Mouse (Mus musculus): ENCODE results near the gene Bbs1. TPM values are rescaled to one million over a fixed set of nuclear protein-coding genes. Genes with fewer than 3 reads are reported as not detected.

Gene Bbs1
- polyA plus RNA-seq, 1 experiment, result not detected

GRCm38 (mm10) chr19:4849800-4850199, 56.6 kb downstream of the Bbs1 start:
- TF ChIP-seq POLR2A (IDR thresholded peaks at IDR 0.05; ENCODE audit: insufficient read depth, low read depth, low read length) (no peak), CTCF (IDR thresholded peaks at IDR 0.05; ENCODE audit: insufficient read depth, low read depth, low read length) (no peak)

GRCm38 (mm10) chr19:4847490-4847889, 58.9 kb downstream of the Bbs1 start:
- WGBS, result 31% methylated on average over 7 of the region's 7 CpGs
- H3K4me1 ChIP-seq (ENCODE audit: control insufficient read depth, insufficient read depth, low read length), result no peaks in the 10 kb centered on the region
- TF ChIP-seq CTCF (IDR thresholded peaks at IDR 0.05; ENCODE audit: insufficient read depth, low read depth, low read length), result no peak
- no peak for TF ChIP-seq POLR2A (IDR thresholded peaks at IDR 0.05; ENCODE audit: insufficient read depth, low read depth, low read length)
- H3K27ac ChIP-seq (ENCODE audit: insufficient read depth, low read depth, low read length), result no peak overlapping the region
- H3K4me3 ChIP-seq (ENCODE audit: insufficient read depth, low read depth, low read length), result no peak overlapping the region

More at GRCm38 (mm10) chr19:4849800-4850199, 56.6 kb downstream of the Bbs1 start:
- H3K4me1 ChIP-seq (ENCODE audit: control insufficient read depth, insufficient read depth, low read length), result no peaks in the 10 kb centered on the region
- WGBS, result 63% methylated on average over 4 of the region's 4 CpGs
- H3K27ac ChIP-seq (ENCODE audit: insufficient read depth, low read depth, low read length), result no peak overlapping the region
- no peak overlapping the region for H3K4me3 ChIP-seq (ENCODE audit: insufficient read depth, low read depth, low read length)

- TF ChIP-seq POLR2A (IDR thresholded peaks at IDR 0.05; ENCODE audit: insufficient read depth, low read depth, low read length) (no peak), CTCF (IDR thresholded peaks at IDR 0.05; ENCODE audit: insufficient read depth, low read depth, low read length) (no peak)
- 84% methylated on average over 2 of the region's 2 CpGs for WGBS
- H3K4me1 ChIP-seq (ENCODE audit: control insufficient read depth, insufficient read depth, low read length), result no peaks in the 10 kb centered on the region
- H3K4me3 ChIP-seq (ENCODE audit: insufficient read depth, low read depth, low read length), result no peak overlapping the region
- H3K27ac ChIP-seq (ENCODE audit: insufficient read depth, low read depth, low read length), result no peak overlapping the region
These were observed 60.6 kb downstream of the Bbs1 start for GRCm38 (mm10) chr19:4845846-4846245.

- peaks cover 6% of the 10 kb centered on the region; the same call in 1 of the 2 replicates for H3K4me1 ChIP-seq (ENCODE audit: control insufficient read depth, insufficient read depth, low read length)
- 74% methylated on average over 2 of the region's 2 CpGs for WGBS
- TF ChIP-seq CTCF (IDR thresholded peaks at IDR 0.05; ENCODE audit: insufficient read depth, low read depth, low read length), result no peak
- TF ChIP-seq POLR2A (IDR thresholded peaks at IDR 0.05; ENCODE audit: insufficient read depth, low read depth, low read length), result no peak
These were observed 63.8 kb downstream of the Bbs1 start for GRCm38 (mm10) chr19:4842611-4843010.

GRCm38 (mm10) chr19:4840848-4841247, 65.6 kb downstream of the Bbs1 start:
- no peak overlapping the region for H3K4me3 ChIP-seq (ENCODE audit: insufficient read depth, low read depth, low read length)
- 83% methylated on average over 9 of the region's 9 CpGs for WGBS
- H3K4me1 ChIP-seq (ENCODE audit: control insufficient read depth, insufficient read depth, low read length), result peaks cover 6% of the 10 kb centered on the region; the same call in 1 of the 2 replicates
- H3K27ac ChIP-seq (ENCODE audit: insufficient read depth, low read depth, low read length), result no peak overlapping the region
- no peak for TF ChIP-seq CTCF (IDR thresholded peaks at IDR 0.05; ENCODE audit: insufficient read depth, low read depth, low read length)
- TF ChIP-seq POLR2A (IDR thresholded peaks at IDR 0.05; ENCODE audit: insufficient read depth, low read depth, low read length), result no peak

More at GRCm38 (mm10) chr19:4842611-4843010, 63.8 kb downstream of the Bbs1 start:
- no peak overlapping the region for H3K27ac ChIP-seq (ENCODE audit: insufficient read depth, low read depth, low read length)
- no peak overlapping the region for H3K4me3 ChIP-seq (ENCODE audit: insufficient read depth, low read depth, low read length)

GRCm38 (mm10) chr19:4839149-4839548, 67.3 kb downstream of the Bbs1 start, which contains the start of the genes Ccs and Ccdc87:
TSS of gene Ccs (minus strand) at chr19:4839332.
TSS of gene Ccdc87 (plus strand) at chr19:4839366.
- under 1% methylated on average over 25 of the region's 25 CpGs for WGBS
- Histone ChIP-seq H3K4me1 (ENCODE audit: control insufficient read depth, insufficient read depth, low read length) (peaks cover 6% of the 10 kb centered on the region; the same call in 1 of the 2 replicates), H3K4me3 (ENCODE audit: insufficient read depth, low read depth, low read length) (peak within 1 kb of the TSS; percentile 60), H3K27ac (ENCODE audit: insufficient read depth, low read depth, low read length) (0 out of 2 replicates have a peak within 1 kb of the TSS, but pooled peaks have one; percentile 8)
- no peak for TF ChIP-seq POLR2A (IDR thresholded peaks at IDR 0.05; ENCODE audit: insufficient read depth, low read depth, low read length)

GRCm38 (mm10) chr19:4838526-4839140, 67.8 kb downstream of the Bbs1 start:
- 0 out of 2 replicates have a peak overlapping the region, but pooled peaks have one; percentile 8 for H3K27ac ChIP-seq (ENCODE audit: insufficient read depth, low read depth, low read length)
- WGBS, result 18% methylated on average over 10 of the region's 10 CpGs

GRCm38 (mm10) chr19:4837049-4837448, 69.4 kb downstream of the Bbs1 start:
- Histone ChIP-seq H3K4me1 (ENCODE audit: control insufficient read depth, insufficient read depth, low read length) (peaks cover 6% of the 10 kb centered on the region), H3K4me3 (ENCODE audit: insufficient read depth, low read depth, low read length) (no peak overlapping the region), H3K27ac (ENCODE audit: insufficient read depth, low read depth, low read length) (no peak overlapping the region)
- TF ChIP-seq CTCF (IDR thresholded peaks at IDR 0.05; ENCODE audit: insufficient read depth, low read depth, low read length), result no peak
- no peak for TF ChIP-seq POLR2A (IDR thresholded peaks at IDR 0.05; ENCODE audit: insufficient read depth, low read depth, low read length)
- 95% methylated on average over 6 of the region's 6 CpGs for WGBS

More at GRCm38 (mm10) chr19:4838526-4839140, 67.8 kb downstream of the Bbs1 start:
- no peak for TF ChIP-seq POLR2A (IDR thresholded peaks at IDR 0.05; ENCODE audit: insufficient read depth, low read depth, low read length)
- TF ChIP-seq CTCF (IDR thresholded peaks at IDR 0.05; ENCODE audit: insufficient read depth, low read depth, low read length), result no peak
- H3K4me3 ChIP-seq (ENCODE audit: insufficient read depth, low read depth, low read length), result peak overlapping the region; percentile 60
- peaks cover 6% of the 10 kb centered on the region; the same call in 1 of the 2 replicates for H3K4me1 ChIP-seq (ENCODE audit: control insufficient read depth, insufficient read depth, low read length)

Other genes with a start within 250 kb of the Bbs1 start
- gene Gm960, start 208.0 kb downstream of the Bbs1 start, polyA plus RNA-seq (2012; ENCODE audit: insufficient read depth, insufficient read length, low replicate concordance, missing spikeins), result not detected in 2 replicates
- gene Sptbn2, start 195.5 kb downstream of the Bbs1 start, polyA plus RNA-seq (2012; ENCODE audit: insufficient read depth, insufficient read length, low replicate concordance, missing spikeins), result 60.8 TPM in 1 of 2 replicates, not detected in the other
- not detected in 2 replicates for gene Rbm4b, start 150.1 kb downstream of the Bbs1 start, polyA plus RNA-seq (2012; ENCODE audit: insufficient read depth, insufficient read length, low replicate concordance, missing spikeins)
- 103 TPM in 1 of 2 replicates, not detected in the other for gene Rbm4, start 112.7 kb downstream of the Bbs1 start, polyA plus RNA-seq (2012; ENCODE audit: insufficient read depth, insufficient read length, low replicate concordance, missing spikeins)
- not detected in 2 replicates for gene Gm21992, start 95.0 kb downstream of the Bbs1 start, polyA plus RNA-seq (2012; ENCODE audit: insufficient read depth, insufficient read length, low replicate concordance, missing spikeins)
- not detected in 2 replicates for gene Rbm14, start 95.0 kb downstream of the Bbs1 start, polyA plus RNA-seq (2012; ENCODE audit: insufficient read depth, insufficient read length, low replicate concordance, missing spikeins)
- not detected in 2 replicates for gene Ccs, start 67.3 kb downstream of the Bbs1 start, polyA plus RNA-seq (2012; ENCODE audit: insufficient read depth, insufficient read length, low replicate concordance, missing spikeins)
- not detected in 2 replicates for gene Ccdc87, start 67.3 kb downstream of the Bbs1 start, polyA plus RNA-seq (2012; ENCODE audit: insufficient read depth, insufficient read length, low replicate concordance, missing spikeins)
- not detected in 2 replicates for gene Ctsf, start 51.5 kb downstream of the Bbs1 start, polyA plus RNA-seq (2012; ENCODE audit: insufficient read depth, insufficient read length, low replicate concordance, missing spikeins)
- gene Actn3, start 28.7 kb downstream of the Bbs1 start, polyA plus RNA-seq (2012; ENCODE audit: insufficient read depth, insufficient read length, low replicate concordance, missing spikeins), result not detected in 2 replicates
- not detected in 2 replicates for gene Zdhhc24, start 28.0 kb downstream of the Bbs1 start, polyA plus RNA-seq (2012; ENCODE audit: insufficient read depth, insufficient read length, low replicate concordance, missing spikeins)
- gene Dpp3, start 21.7 kb upstream of the Bbs1 start, polyA plus RNA-seq (2012; ENCODE audit: insufficient read depth, insufficient read length, low replicate concordance, missing spikeins), result not detected in 2 replicates
- gene Peli3, start 36.5 kb upstream of the Bbs1 start, polyA plus RNA-seq (2012; ENCODE audit: insufficient read depth, insufficient read length, low replicate concordance, missing spikeins), result not detected in 2 replicates
- gene Mrpl11, start 55.5 kb upstream of the Bbs1 start, polyA plus RNA-seq (2012; ENCODE audit: insufficient read depth, insufficient read length, low replicate concordance, missing spikeins), result not detected in 2 replicates
- gene Npas4, start 83.7 kb upstream of the Bbs1 start, polyA plus RNA-seq (2012; ENCODE audit: insufficient read depth, insufficient read length, low replicate concordance, missing spikeins), result not detected in 2 replicates
- not detected in 2 replicates for gene Slc29a2, start 117.2 kb upstream of the Bbs1 start, polyA plus RNA-seq (2012; ENCODE audit: insufficient read depth, insufficient read length, low replicate concordance, missing spikeins)
- not detected in 2 replicates for gene B4gat1, start 132.2 kb upstream of the Bbs1 start, polyA plus RNA-seq (2012; ENCODE audit: insufficient read depth, insufficient read length, low replicate concordance, missing spikeins)
- not detected in 2 replicates for gene AC124502.3, start 132.3 kb upstream of the Bbs1 start, polyA plus RNA-seq (2012; ENCODE audit: insufficient read depth, insufficient read length, low replicate concordance, missing spikeins)
- not detected in 2 replicates for gene Brms1, start 134.7 kb upstream of the Bbs1 start, polyA plus RNA-seq (2012; ENCODE audit: insufficient read depth, insufficient read length, low replicate concordance, missing spikeins)
- not detected in 2 replicates for gene Rin1, start 143.9 kb upstream of the Bbs1 start, polyA plus RNA-seq (2012; ENCODE audit: insufficient read depth, insufficient read length, low replicate concordance, missing spikeins)
- gene Cd248, start 161.4 kb upstream of the Bbs1 start, polyA plus RNA-seq (2012; ENCODE audit: insufficient read depth, insufficient read length, low replicate concordance, missing spikeins), result not detected in 2 replicates
- gene Tmem151a, start 178.9 kb upstream of the Bbs1 start, polyA plus RNA-seq (2012; ENCODE audit: insufficient read depth, insufficient read length, low replicate concordance, missing spikeins), result not detected in 2 replicates
- not detected in 2 replicates for gene Yif1a, start 181.9 kb upstream of the Bbs1 start, polyA plus RNA-seq (2012; ENCODE audit: insufficient read depth, insufficient read length, low replicate concordance, missing spikeins)
- gene Cnih2, start 191.9 kb upstream of the Bbs1 start, polyA plus RNA-seq (2012; ENCODE audit: insufficient read depth, insufficient read length, low replicate concordance, missing spikeins), result not detected in 2 replicates
- gene Rab1b, start 200.4 kb upstream of the Bbs1 start, polyA plus RNA-seq (2012; ENCODE audit: insufficient read depth, insufficient read length, low replicate concordance, missing spikeins), result not detected in 2 replicates
- gene Klc2, start 211.9 kb upstream of the Bbs1 start, polyA plus RNA-seq (2012; ENCODE audit: insufficient read depth, insufficient read length, low replicate concordance, missing spikeins), result not detected in 2 replicates